Comparison of ENCODE assay signal across 17 mouse cellular contexts in genomic region chr1:193337018-193337321, GRCm38 (mm10). TPM values are rescaled to one million over a fixed set of nuclear protein-coding genes. Genes with fewer than 3 reads are reported as not detected.
DNase-seq lines count a peak whose midpoint lies in the region; ATAC-seq lines count a peak whose summit lies in the region.
"Had no signal": no experiment of that assay in that cellular context is flagged by ENCODE, and none has a peak within 500 bp of the region (broad histone marks: within the 10 kb centered on the region; RNA-seq: fewer than 3 reads in every experiment).

No protein-coding gene starts in this region.

- no peak for DNase-seq in heart, postnatal 10 days
- DNase-seq in spleen, postnatal 36 days (ENCODE audit: low spot score in 2 of 2): peak; percentile 36 to 42
- no peak for DNase-seq in spleen, adult 12 weeks (ENCODE audit: low spot score)
- DNase-seq in splenic B cell, adult 2 months (ENCODE audit: low read depth, low spot score): peak; percentile 64
- DNase-seq in frontal cortex, postnatal 10 days (ENCODE audit: low spot score in 2 of 2): no peak
- DNase-seq in layer of hippocampus, adult 8-10 months (ENCODE audit: low spot score in 2 of 2): no peak
- DNase-seq in kidney, postnatal 4 days: no peak
- DNase-seq: adrenal gland, postnatal 25 days; kidney, postnatal 25 days; left cerebral cortex, postnatal 4 days had no signal

- intact Hi-C loops in heart, postnatal 10 days (cut with DNase I): no loop called here

- peaks cover 4% of the 10 kb centered on the region; the same call in 1 of the 2 replicates for H3K27me3 ChIP-seq in heart, embryonic 13.5 days (replicated peaks)
- no peaks in the 10 kb centered on the region for H3K27me3 ChIP-seq in splenic B cell, adult 2 months (ENCODE audit: control insufficient read depth, insufficient read depth, low read length, poor library complexity, severe bottlenecking)
- H3K27me3 ChIP-seq: midbrain, embryonic 13.5 days; neural tube, embryonic 12.5 days had no signal

- H3K4me3 ChIP-seq in heart, embryonic 13.5 days: no peak overlapping the region
- H3K4me3 ChIP-seq: forebrain, embryonic 13.5 days; midbrain, embryonic 13.5 days; neural tube, embryonic 12.5 days had no signal

- no peaks in the 10 kb centered on the region for H3K36me3 ChIP-seq in heart, embryonic 13.5 days
- H3K36me3 ChIP-seq in splenic B cell, adult 2 months (ENCODE audit: control insufficient read depth, insufficient read depth, low read length, poor library complexity, severe bottlenecking): no peaks in the 10 kb centered on the region
- H3K36me3 ChIP-seq: midbrain, embryonic 13.5 days; neural tube, embryonic 12.5 days had no signal

- H3K4me1 ChIP-seq in heart, embryonic 13.5 days: peaks cover 71% of the 10 kb centered on the region

- H3K9ac ChIP-seq in heart, embryonic 13.5 days: no peak overlapping the region
- H3K9ac ChIP-seq: forebrain, embryonic 13.5 days; liver, embryonic 14.5 days; midbrain, embryonic 13.5 days; neural tube, embryonic 12.5 days had no signal

- H3K9me3 ChIP-seq in heart, embryonic 13.5 days: no peaks in the 10 kb centered on the region
- H3K9me3 ChIP-seq: forebrain, embryonic 13.5 days; midbrain, embryonic 13.5 days; neural tube, embryonic 12.5 days had no signal

- ATAC-seq in heart, embryonic 13.5 days (ENCODE audit: extremely low read depth, insufficient number of reproducible peaks, low FRiP score, low TSS enrichment): no peak
- ATAC-seq: forebrain, embryonic 13.5 days; intestine, embryonic 16.5 days; midbrain, embryonic 13.5 days had no signal

- peak overlapping the region; percentile 92 for H3K27ac ChIP-seq in heart, embryonic 13.5 days (replicated peaks)
- H3K27ac ChIP-seq: forebrain, embryonic 13.5 days; liver, embryonic 14.5 days; midbrain, embryonic 13.5 days; neural tube, embryonic 12.5 days had no signal

- H3K4me2 ChIP-seq in heart, embryonic 13.5 days: no peak overlapping the region
- H3K4me2 ChIP-seq: forebrain, embryonic 13.5 days; midbrain, embryonic 13.5 days; neural tube, embryonic 12.5 days had no signal

- WGBS in heart, embryonic 13.5 days: 75% methylated on average over 9 of the region's 9 CpGs

RNA-seq across cellular contexts. Expression of gene Camk1g, which starts 33.1 kb away (rescaled TPM):
- polyA plus RNA-seq in heart, embryonic 13.5 days (2015; fragmentation: Nextera tagmentation; extraction: Ambion mirVana): 7.5 and 8.3 TPM in 2 replicates
- 1 to 10 TPM; 1.4 to 1.6 TPM for total RNA-seq in heart, postnatal 10 days (2021)
- total RNA-seq in layer of hippocampus, adult 8-10 months (2022): 10 to 100 TPM; 22.5 to 31.6 (median 27.1) TPM
- total RNA-seq: ES-E14 had no signal

Comparison
In these comparisons a context has a peak if more than half of its experiments do, and no peak if none do; other contexts are left out.
1. DNase-seq: peak in spleen, postnatal 36 days (2 of 2) and splenic B cell, adult 2 months (single experiment); none in heart, postnatal 10 days (0 of 2), spleen, adult 12 weeks (single experiment), frontal cortex, postnatal 10 days (0 of 2), layer of hippocampus, adult 8-10 months (0 of 2) and kidney, postnatal 4 days (0 of 2).
2. RNA of gene Camk1g, which starts 33.1 kb away (total RNA-seq): 22.5 to 31.6 TPM in layer of hippocampus, adult 8-10 months; 1.4 to 1.6 TPM in heart, postnatal 10 days; every median in the first group is over 4 times any median in the second.